Comparison of ENCODE assay signal across 12 mouse cellular contexts in the genomic region with DNA sequence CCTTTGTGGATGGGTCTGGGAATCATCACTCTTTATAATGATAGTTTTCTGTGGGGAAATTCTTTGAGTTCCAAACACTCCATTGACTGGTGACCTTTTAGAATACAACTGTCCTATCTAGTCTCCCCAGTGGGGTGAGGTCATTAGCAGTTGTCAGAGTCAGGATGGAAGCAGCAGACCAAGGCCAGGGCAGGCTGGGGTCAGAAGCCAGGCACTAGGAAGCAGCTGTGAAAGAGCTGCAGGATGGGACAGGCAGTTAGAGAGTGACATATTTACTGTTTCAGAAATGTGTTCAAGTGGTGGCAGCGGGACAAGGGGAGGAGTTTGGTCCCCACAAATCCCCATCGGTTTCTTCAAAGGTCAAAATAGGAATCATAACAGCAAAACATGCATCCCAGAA.
A peak's percentile ranks its signal among the peaks of the same experiment; 100 is the strongest.
DNase-seq lines count a peak whose midpoint lies in the region; ATAC-seq lines count a peak whose summit lies in the region.
"Had no signal": no experiment of that assay in that cellular context is flagged by ENCODE, and none has a peak within 500 bp of the region (broad histone marks: within the 10 kb centered on the region; RNA-seq: fewer than 3 reads in every experiment).

No protein-coding gene starts in this region.

- no peak overlapping the region for H3K4me3 ChIP-seq in kidney, embryonic 14.5 days (ENCODE audit: low read length)
- H3K4me3 ChIP-seq: embryonic facial prominence, embryonic 12.5 days; limb, embryonic 10.5 days; midbrain, embryonic 10.5 days had no signal

- peaks cover 15% of the 10 kb centered on the region for H3K4me1 ChIP-seq in kidney, embryonic 14.5 days (ENCODE audit: control insufficient read depth, insufficient read depth, low read length)

- intact Hi-C loops in gastrocnemius, postnatal 14 days (cut with DNase I; ENCODE audit: low total_unique reads) = no loop called here
- intact Hi-C loops in left cerebral cortex, postnatal 4 days (cut with DNase I) = no loop called here

- DNase-seq in gastrocnemius, adult 18-20 months (ENCODE audit: low spot score) = peak; percentile 52
- no peak for DNase-seq in gastrocnemius, postnatal 4 days (ENCODE audit: low spot score in 2 of 2)
- DNase-seq in gastrocnemius, postnatal 14 days = peak; percentile 31
- DNase-seq in lung, postnatal 36 days = peak; percentile 68
- no peak for DNase-seq in right cerebral cortex, adult 18-20 months
- no peak for DNase-seq in left cerebral cortex, postnatal 4 days
- DNase-seq in left cerebral cortex, adult 9 months (ENCODE audit: low spot score in 2 of 2) = no peak

- 0 out of 2 replicates have a peak, but pooled peaks cover 3% of the 10 kb centered on the region for H3K9me3 ChIP-seq in kidney, embryonic 14.5 days (ENCODE audit: control insufficient read depth, low read length)
- H3K9me3 ChIP-seq: limb, embryonic 10.5 days; midbrain, embryonic 10.5 days had no signal

- no peaks in the 10 kb centered on the region for H3K27me3 ChIP-seq in kidney, embryonic 14.5 days (ENCODE audit: control insufficient read depth, insufficient read depth, low read length)
- H3K27me3 ChIP-seq: embryonic facial prominence, embryonic 12.5 days had no signal

- H3K9ac ChIP-seq in kidney, embryonic 14.5 days (ENCODE audit: low read depth, low read length) = no peak overlapping the region
- H3K9ac ChIP-seq: embryonic facial prominence, embryonic 12.5 days had no signal

- H3K27ac ChIP-seq in kidney, embryonic 14.5 days (ENCODE audit: low read depth, low read length) = no peak overlapping the region
- H3K27ac ChIP-seq: embryonic facial prominence, embryonic 12.5 days; limb, embryonic 10.5 days; midbrain, embryonic 10.5 days had no signal

- 30% methylated on average over 2 of the region's 2 CpGs for WGBS in kidney, embryonic 14.5 days

- ATAC-seq in kidney, embryonic 14.5 days (ENCODE audit: low FRiP score, low TSS enrichment) = peak; percentile 46; the same call in 1 of the 2 replicates
- ATAC-seq: forebrain, embryonic 16.5 days had no signal

- no peak overlapping the region for H3K4me2 ChIP-seq in kidney, embryonic 14.5 days (replicated peaks; ENCODE audit: low read depth, low read length)
- H3K4me2 ChIP-seq: embryonic facial prominence, embryonic 12.5 days had no signal

- no peaks in the 10 kb centered on the region for H3K36me3 ChIP-seq in kidney, embryonic 14.5 days (ENCODE audit: control insufficient read depth, insufficient read depth, low read length)
- H3K36me3 ChIP-seq: embryonic facial prominence, embryonic 12.5 days; limb, embryonic 10.5 days; midbrain, embryonic 10.5 days had no signal

Comparison
In these comparisons a context has a peak if more than half of its experiments do, and no peak if none do; other contexts are left out.
1. DNase-seq: peak in gastrocnemius, adult 18-20 months (single experiment), gastrocnemius, postnatal 14 days (single experiment) and lung, postnatal 36 days (single experiment); none in gastrocnemius, postnatal 4 days (0 of 2), right cerebral cortex, adult 18-20 months (single experiment), left cerebral cortex, postnatal 4 days (single experiment) and left cerebral cortex, adult 9 months (0 of 2).